Mouse (Mus musculus): ENCODE results near the gene Olfr896-ps1. TPM values are rescaled to one million over a fixed set of nuclear protein-coding genes. Genes with fewer than 3 reads are reported as not detected.

Gene Olfr896-ps1
- not detected for total RNA-seq (2021)
- long read RNA-seq, experiment 1, result 0 reads
- long read RNA-seq, experiment 2, result 0 reads

DNA sequence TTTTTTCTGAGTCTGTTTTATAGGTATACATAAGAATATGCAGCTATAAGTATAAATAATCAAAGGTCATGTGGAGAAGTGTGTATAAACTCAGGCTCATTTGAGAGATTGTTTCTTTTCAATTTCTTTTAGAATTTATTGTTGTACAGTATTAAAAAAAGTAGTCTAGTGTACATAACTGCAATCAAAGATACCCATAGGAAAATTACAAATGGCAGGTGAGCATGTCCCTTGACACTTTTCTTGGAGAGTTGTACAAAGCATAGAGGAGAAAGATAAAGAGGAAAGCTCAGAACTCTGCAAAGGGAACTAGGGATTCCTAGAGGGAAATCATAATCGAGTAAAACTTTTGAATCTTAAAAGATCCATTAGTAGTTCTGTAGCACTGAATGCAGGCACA lies at the start of gene Olfr896-ps1:
Olfr896-ps1 (plus strand) TSS at position 301 of the 400 bp plus-strand sequence.
- intact Hi-C loops (cut with DNase I), result no loop called here
- no peak for DNase-seq (ENCODE audit: low spot score in 2 of 2)

GRCm38 (mm10) chr9:38252474-38252873 lies 38.4 kb upstream of the Olfr896-ps1 start, which contains the start of gene Olfr143:
Gene Olfr143, plus strand, starts transcription at chr9:38252774.
- no peak for DNase-seq (ENCODE audit: low spot score in 2 of 2)
- intact Hi-C loops (cut with DNase I), result no loop called here

DNA sequence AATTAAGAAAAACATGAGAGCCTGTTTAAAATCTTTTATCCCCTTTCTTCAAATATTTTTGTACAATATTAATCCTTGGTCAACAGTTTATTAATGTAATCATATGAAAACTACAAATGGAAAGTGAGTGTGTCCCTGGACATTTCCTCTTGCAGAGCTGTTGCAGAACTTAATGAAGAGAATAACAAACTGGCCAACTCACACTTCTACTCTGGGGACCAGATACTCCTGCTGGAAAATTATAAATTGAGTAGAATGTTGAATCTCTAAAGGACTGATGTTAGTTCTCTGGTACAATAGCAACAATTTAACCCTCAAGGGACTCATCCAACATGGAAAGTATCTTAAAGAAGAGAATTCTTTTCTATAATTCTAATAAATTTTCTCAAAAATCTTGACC lies 23.4 kb upstream of the Olfr896-ps1 start, which contains the start of gene Olfr895:
Olfr895 (plus strand) TSS at position 301 of the 400 bp plus-strand sequence.
- no peak for DNase-seq (ENCODE audit: low spot score in 2 of 2)
- intact Hi-C loops (cut with DNase I), result no loop called here

GRCm38 (mm10) chr9:38328760-38329159 lies 37.9 kb downstream of the Olfr896-ps1 start, which contains the start of gene Olfr25:
Gene Olfr25, plus strand, starts transcription at chr9:38329060.
- DNase-seq (ENCODE audit: low spot score in 2 of 2), result no peak
- intact Hi-C loops (cut with DNase I), result no loop called here

Other genes with a start within 250 kb of the Olfr896-ps1 start
- gene Olfr884, start 244.6 kb upstream of the Olfr896-ps1 start, total RNA-seq (2021), result not detected
- gene Olfr885, start 229.8 kb upstream of the Olfr896-ps1 start, total RNA-seq (2021), result not detected
- not detected for gene Olfr887, start 207.0 kb upstream of the Olfr896-ps1 start, total RNA-seq (2021)
- not detected for gene Olfr888, start 183.0 kb upstream of the Olfr896-ps1 start, total RNA-seq (2021)
- gene Olfr889, start 175.9 kb upstream of the Olfr896-ps1 start, total RNA-seq (2021), result not detected
- not detected for gene Olfr890, start 148.6 kb upstream of the Olfr896-ps1 start, total RNA-seq (2021)
- gene Olfr891, start 110.3 kb upstream of the Olfr896-ps1 start, total RNA-seq (2021), result not detected
- not detected for gene Olfr893, start 82.7 kb upstream of the Olfr896-ps1 start, total RNA-seq (2021)
- not detected for gene Olfr894, start 73.1 kb upstream of the Olfr896-ps1 start, total RNA-seq (2021)
- not detected for gene Olfr143, start 38.3 kb upstream of the Olfr896-ps1 start, total RNA-seq (2021)
- not detected for gene Olfr895, start 23.3 kb upstream of the Olfr896-ps1 start, total RNA-seq (2021)
- gene Olfr25, start 38.0 kb downstream of the Olfr896-ps1 start, total RNA-seq (2021), result under 1 TPM in 1 of 2 experiments, not detected in 1; 0.04 TPM
- not detected for gene Olfr898, start 57.3 kb downstream of the Olfr896-ps1 start, total RNA-seq (2021)
- gene Olfr250, start 75.8 kb downstream of the Olfr896-ps1 start, total RNA-seq (2021), result not detected
- not detected for gene Olfr251, start 86.0 kb downstream of the Olfr896-ps1 start, total RNA-seq (2021)
- not detected for gene Olfr147, start 110.6 kb downstream of the Olfr896-ps1 start, total RNA-seq (2021)
- not detected for gene Olfr901, start 138.3 kb downstream of the Olfr896-ps1 start, total RNA-seq (2021)
- gene Olfr902, start 156.5 kb downstream of the Olfr896-ps1 start, total RNA-seq (2021), result not detected
- not detected for gene Olfr904, start 172.0 kb downstream of the Olfr896-ps1 start, total RNA-seq (2021)
- not detected for gene Olfr905, start 180.0 kb downstream of the Olfr896-ps1 start, total RNA-seq (2021)
- gene Olfr906, start 196.0 kb downstream of the Olfr896-ps1 start, total RNA-seq (2021), result not detected
- not detected for gene Olfr907, start 204.7 kb downstream of the Olfr896-ps1 start, total RNA-seq (2021)
- not detected for gene Olfr911-ps1, start 230.5 kb downstream of the Olfr896-ps1 start, total RNA-seq (2021)
- gene Olfr910, start 246.7 kb downstream of the Olfr896-ps1 start, total RNA-seq (2021), result not detected

Measured in left cerebral cortex, postnatal 14 days (tissue).